Mouse (Mus musculus) brain, embryonic 14.5 days (tissue): Measurements from ENCODE around the gene Cnr2. TPM values are rescaled to one million over a fixed set of nuclear protein-coding genes. Genes with fewer than 3 reads are reported as not detected.
A peak's percentile ranks its signal among the peaks of the same experiment; 100 is the strongest.
"Not testable (repeated sequence)": the region's sequence is repeated elsewhere in the genome, so short reads cannot be mapped to it uniquely, and the experiment has no call there.

Experiments used
- DNase-seq: peaks from one replicate; pipeline ENCODE4 v3.0.0-alpha.2; 2011; ENCODE audit warnings: low read depth
- CTCF ChIP-seq: fragments of 200-500 bp; IDR thresholded peaks from 2 replicates; pipeline ENCODE4 v1.5.1; 2012; ENCODE audit warnings: inconsistent platforms, mild to moderate bottlenecking, moderate library complexity, borderline replicate concordance; ENCODE audit not compliant: insufficient read depth, insufficient read length; ENCODE audit errors: extremely low read depth
- POLR2A ChIP-seq: fragments of 200-500 bp; IDR thresholded peaks from 2 replicates; pipeline ENCODE4 v1.6.1; 2012; ENCODE audit warnings: mild to moderate bottlenecking, inconsistent platforms, borderline replicate concordance; ENCODE audit not compliant: poor library complexity, insufficient read depth, insufficient read length, severe bottlenecking; ENCODE audit errors: extremely low read depth
- polyA plus RNA-seq: library from polyadenylated mRNA; depleted of rRNA; stranded (reverse); fragments of >200 nt; gene quantifications from 2 replicates; pipeline ENCODE4 v1.2.3, GENCODE M21; 2012

Gene Cnr2
- polyA plus RNA-seq, 1 experiment: 0.25 TPM

DNA sequence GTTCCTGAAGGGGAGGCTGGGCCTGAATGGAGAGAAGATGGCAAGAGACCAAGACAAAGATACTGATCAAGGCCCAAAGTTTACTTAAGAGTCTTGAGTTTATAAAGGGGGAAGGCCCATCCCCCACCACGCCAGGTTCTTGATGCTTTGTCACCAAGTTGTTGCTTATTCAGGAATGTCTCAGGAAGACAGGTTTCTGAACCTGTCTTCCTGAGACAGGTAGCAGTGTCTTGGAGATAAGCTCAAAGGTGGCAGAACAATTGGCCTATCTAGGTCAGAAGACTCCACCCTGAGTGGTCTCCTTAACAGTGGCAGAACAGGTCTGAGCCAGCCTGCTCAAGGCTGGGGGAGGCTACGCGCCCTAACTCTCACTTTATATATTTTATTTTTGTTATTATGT is 31.7 kb downstream of the Cnr2 start:
- no peak for DNase-seq
- no peak for TF ChIP-seq POLR2A
- no peak for TF ChIP-seq CTCF

DNA sequence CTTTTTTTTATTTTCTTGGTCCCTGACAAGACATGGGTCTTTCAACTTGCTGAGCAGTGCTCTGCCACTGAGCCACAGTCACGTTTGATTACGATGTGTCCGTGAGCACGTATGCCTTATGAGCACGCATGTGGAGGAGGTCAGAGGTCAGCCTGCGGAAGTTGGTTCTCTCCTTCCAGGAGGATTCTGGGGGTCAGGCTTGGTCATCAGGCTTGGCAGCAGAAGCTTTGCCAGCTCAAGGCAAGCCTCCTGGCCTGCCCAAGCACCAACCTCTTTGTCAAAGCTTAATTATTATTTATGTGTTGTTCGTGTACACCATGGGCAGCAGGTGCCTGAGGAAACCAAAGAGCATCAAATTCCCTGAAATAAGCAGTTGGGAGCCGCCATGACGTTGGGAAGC is 33.2 kb downstream of the Cnr2 start:
- DNase-seq: no peak
- TF ChIP-seq POLR2A (no peak), CTCF (no peak)

DNA sequence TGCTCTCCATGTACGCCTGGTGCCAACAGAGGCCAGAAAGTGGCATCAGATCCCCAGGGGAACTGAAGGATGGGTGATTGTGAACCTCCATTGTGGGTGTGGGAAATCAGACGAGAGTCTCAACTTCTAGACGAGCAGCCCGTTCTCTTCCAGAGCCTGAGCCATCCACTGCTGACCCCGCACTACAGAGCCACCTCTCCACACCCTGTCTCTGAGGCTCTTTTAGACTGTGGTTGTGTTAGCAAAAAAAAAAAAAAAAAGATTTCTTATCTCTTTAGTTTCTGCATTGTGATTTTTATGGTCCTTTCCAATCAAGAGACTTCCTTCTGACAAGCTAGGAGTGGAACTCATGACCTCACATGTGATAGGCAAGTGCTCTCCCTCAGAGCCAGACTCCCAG is 34.2 kb downstream of the Cnr2 start:
- no peak for DNase-seq
- TF ChIP-seq POLR2A: no peak
- no peak for TF ChIP-seq CTCF

DNA sequence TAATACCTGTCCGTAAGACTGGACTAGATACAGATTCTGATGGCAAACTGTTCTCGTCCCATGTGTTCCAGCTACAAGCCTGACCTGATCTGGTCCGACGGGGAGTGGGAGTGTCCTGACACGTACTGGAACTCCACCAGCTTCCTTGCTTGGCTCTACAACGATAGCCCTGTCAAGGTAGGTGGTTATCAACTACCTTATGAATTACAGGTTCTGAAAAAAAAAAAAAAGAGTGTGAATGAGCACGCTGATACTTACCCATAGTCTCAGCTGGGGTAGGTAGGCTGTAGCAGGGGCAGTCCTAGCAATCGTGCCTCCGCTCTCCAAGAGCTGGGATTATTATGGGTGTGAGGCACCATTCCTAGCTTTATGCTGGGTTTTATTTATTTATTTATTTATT is 34.6 kb downstream of the Cnr2 start:
- no peak for TF ChIP-seq CTCF
- no peak for TF ChIP-seq POLR2A
- DNase-seq: no peak

DNA sequence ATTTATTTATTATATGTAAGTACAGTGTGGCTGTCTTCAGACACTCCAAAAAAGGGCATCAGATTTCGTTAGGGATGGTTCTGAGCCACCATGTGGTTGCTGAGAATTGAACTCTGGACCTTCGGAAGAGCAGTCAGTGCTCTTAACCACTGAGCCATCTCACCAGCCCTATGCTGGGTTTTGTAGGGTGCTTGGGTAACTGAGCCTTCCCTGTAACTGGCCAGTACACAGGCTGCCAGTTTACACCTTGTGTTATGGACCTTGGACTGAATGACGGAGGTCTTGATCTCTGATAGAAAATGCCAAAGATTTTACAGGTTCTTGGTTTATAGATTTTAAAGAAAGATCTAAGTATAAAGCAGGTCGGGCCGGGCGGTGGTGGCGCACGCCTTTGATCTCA is 35.0 kb downstream of the Cnr2 start:
- no peak for TF ChIP-seq POLR2A
- no peak for TF ChIP-seq CTCF

DNA sequence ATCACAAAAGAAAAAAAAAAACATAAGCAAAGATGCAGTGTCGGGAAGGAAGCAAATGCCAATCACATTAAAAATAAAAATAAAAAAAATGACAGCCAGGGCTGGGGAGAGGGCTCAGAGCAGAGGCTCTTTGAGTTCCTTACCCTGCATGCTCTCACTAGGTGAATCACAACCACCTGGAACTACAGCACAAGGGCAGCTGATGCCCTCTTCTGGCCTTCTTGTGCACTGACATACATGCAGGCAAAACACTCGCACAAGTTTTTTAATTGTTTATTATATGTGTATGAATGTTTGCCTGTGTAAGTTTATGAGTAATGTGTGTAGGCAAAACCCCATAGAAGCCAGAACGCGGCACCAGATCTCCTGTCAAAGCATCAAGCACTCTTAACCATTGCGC is 36.6 kb downstream of the Cnr2 start:
- no peak for TF ChIP-seq POLR2A
- peak; percentile 64; the same call in 1 of the 2 replicates for TF ChIP-seq CTCF
- peak; percentile 55 for DNase-seq

More for the DNA sequence above, 35.0 kb downstream of the Cnr2 start:
- no peak for DNase-seq

DNA sequence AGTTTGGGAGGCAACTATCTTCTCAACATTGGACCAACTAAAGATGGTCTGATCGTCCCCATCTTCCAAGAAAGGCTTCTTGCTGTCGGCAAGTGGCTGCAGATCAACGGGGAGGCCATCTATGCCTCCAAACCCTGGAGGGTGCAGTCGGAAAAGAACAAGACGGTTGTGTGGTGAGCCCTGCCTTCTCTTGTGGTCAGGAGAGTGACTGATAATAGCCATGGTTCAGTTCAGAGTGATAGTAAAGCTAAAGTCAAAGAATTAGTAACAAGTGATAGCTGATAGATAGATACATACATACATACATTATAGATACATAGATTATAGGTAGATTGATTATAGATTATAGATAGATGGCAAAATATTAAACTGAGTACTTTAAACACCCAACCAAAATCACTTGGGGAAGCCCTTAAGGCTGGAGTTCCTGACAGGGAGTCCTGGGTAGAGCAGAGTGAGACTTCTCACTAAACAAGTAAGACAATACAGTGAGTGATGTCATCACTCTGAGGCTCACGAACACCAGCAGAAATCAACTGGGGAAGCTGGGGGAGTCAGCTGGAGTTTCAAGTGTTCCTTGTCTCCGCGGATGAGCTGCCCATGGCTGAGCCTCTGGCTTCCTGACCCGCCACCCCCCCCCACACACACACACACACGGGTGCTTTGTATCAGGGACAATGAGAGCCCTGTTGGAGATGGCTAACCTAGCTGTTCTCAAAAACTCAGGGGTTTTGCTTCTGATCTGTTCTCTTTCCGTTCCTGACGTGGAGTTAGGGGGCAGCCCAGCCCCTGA is 39.7 kb downstream of the Cnr2 start:
- TF ChIP-seq POLR2A (no peak), CTCF (no peak)
- DNase-seq: no peak

DNA sequence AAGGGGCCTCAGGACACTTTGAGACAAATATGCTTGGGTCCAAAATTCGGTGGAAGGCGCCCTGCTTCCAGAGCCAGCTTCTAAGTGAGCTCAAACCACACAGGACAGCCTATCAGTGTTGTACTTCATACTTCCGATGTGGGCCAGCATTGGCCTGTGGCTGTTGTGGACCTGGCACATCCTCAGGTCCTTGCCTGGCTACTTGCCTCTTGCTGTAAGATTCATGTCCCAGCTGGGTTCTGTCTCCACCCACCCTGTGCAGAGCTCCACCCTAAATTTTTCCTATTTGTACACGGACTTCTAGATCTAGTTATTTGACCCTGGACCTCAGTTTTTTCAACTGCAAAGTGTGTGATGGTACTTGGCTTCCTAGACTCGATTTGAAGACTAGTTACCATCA is 40.3 kb downstream of the Cnr2 start:
- DNase-seq: no peak
- no peak for TF ChIP-seq POLR2A
- no peak for TF ChIP-seq CTCF

DNA sequence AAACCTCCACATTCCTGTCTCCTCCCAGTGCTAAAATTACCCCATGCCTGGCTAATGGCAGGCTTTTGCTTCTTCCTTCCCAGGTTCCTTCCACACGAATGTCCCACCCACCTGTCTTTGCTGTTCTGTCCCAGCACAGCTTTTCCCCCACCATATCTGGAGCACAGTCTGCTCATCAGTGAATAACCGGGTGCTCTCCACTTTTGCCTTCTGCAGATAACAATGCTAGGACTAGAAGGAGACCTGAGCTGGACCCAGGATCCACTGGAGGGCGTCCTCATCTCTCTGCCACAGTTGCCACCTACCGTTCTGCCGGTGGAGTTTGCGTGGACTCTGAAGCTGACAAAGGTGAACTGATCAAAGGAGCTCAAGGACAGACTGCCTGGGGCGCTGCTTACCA is 43.7 kb downstream of the Cnr2 start:
- no peak for DNase-seq
- no peak for TF ChIP-seq CTCF
- TF ChIP-seq POLR2A: no peak

DNA sequence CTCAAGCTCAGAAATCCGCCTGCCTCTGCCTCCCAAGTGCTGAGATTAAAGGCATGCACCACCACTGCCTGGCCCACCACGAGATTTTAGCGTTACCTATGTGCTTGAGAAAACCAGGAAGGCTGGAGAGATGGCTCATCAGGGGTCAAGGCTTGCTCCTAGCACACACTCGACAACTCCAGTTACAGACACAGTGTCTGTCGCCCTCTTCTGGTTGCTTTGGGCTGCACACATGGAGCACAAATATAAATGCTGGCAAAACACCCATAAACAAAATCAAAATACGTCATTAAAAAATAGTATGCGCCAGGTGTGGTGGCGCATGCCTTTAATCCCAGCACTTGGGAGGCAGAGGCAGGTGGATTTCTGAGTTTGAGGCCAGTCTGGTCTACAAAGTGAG is 45.8 kb downstream of the Cnr2 start:
- peak; percentile 34; the same call in 1 of the 2 replicates for TF ChIP-seq CTCF
- DNase-seq: not testable (repeated sequence)

DNA sequence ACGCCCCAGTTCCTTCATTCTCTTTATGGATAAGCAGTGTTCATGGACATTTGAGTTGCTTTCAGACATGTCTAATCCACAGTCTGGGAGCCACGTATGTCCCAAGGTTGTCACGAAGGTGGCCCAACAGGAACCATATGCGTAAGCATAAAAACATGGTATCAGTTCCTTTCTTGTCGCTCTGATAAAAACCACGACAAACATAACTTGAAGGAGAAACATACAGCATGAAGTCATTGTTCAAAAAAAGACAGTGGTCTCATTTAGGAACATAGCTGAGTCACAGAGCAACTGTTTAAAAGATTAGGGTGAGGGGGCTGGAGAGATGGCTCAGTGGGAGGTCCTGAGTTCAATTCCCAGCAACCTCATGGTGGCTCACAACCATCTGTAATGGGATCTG is 47.0 kb downstream of the Cnr2 start:
- DNase-seq: no peak
- TF ChIP-seq POLR2A (no peak), CTCF (no peak)

DNA sequence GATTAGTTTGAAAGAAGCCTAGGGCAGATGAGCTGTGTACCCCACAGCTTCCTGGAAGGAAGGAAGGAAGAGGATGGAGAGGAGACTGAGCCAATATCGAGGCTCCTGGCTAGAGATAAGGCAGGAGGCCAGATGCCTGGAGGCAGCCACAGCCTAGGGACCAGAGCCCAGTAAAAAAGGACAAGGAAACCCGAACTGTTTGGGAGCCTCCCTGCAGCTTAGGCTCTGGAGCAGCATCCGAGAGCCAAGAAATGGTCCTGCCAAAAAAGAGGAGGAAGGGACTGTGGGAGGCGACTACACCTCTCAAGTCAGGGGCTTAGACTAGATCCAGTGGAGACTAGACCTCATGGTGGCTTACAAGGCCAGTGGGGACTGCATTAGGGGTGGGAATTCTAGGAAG is 48.2 kb downstream of the Cnr2 start:
- DNase-seq: no peak
- TF ChIP-seq CTCF (no peak), POLR2A (no peak)
